Mouse (Mus musculus): ENCODE data around the gene Gabarapl1.

GRCm38 (mm10) chr6:129538555-129538954 lies 5.6 kb downstream of the Gabarapl1 start:
- TF ChIP-seq POLR2A (IDR thresholded peaks at IDR 0.05; ENCODE audit: control insufficient read depth, low read depth, low read length) (no peak), CTCF (IDR thresholded peaks at IDR 0.05; ENCODE audit: control insufficient read depth, insufficient read depth, insufficient replicate concordance, low read depth, low read length) (no peak)

Measured in testis, adult 2 months (tissue).